Mouse (Mus musculus) midbrain, embryonic 15.5 days (tissue): ENCODE data around the gene Usp5. TPM values are rescaled to one million over a fixed set of nuclear protein-coding genes. Genes with fewer than 3 reads are reported as not detected.
A peak's percentile ranks its signal among the peaks of the same experiment; 100 is the strongest.

Experiments used
- ATAC-seq: fragments of 200-750 bp; cut with Nextera tagmentation; replicated peaks from 2 replicates; pipeline ENCODE4 v1.8.0; 2017; ENCODE audit warnings: moderate TSS enrichment
- H3K27ac ChIP-seq: fragments of 300-500 bp; sonication (generic); 2 replicates; pipeline ENCODE4 v1.5.1; 2015; ENCODE audit warnings: mild to moderate bottlenecking, inconsistent platforms
- H3K27me3 ChIP-seq: fragments of 300-500 bp; sonication (generic); replicated peaks from 2 replicates; pipeline ENCODE4 v1.6.1; 2015; ENCODE audit warnings: inconsistent platforms
- H3K36me3 ChIP-seq: fragments of 300-500 bp; sonication (generic); replicated peaks from 2 replicates; pipeline ENCODE4 v1.6.1; 2015; ENCODE audit warnings: inconsistent platforms
- H3K4me1 ChIP-seq: fragments of 300-500 bp; sonication (generic); 2 replicates; pipeline ENCODE4 v1.6.1; 2015; ENCODE audit warnings: inconsistent platforms
- H3K4me2 ChIP-seq: fragments of 300-500 bp; sonication (generic); 2 replicates; pipeline ENCODE4 v1.6.1; 2015; ENCODE audit warnings: inconsistent platforms, mild to moderate bottlenecking, moderate library complexity
- H3K4me3 ChIP-seq: fragments of 300-500 bp; sonication (generic); 2 replicates; pipeline ENCODE4 v1.5.1; 2015; ENCODE audit warnings: mild to moderate bottlenecking, inconsistent platforms
- H3K9ac ChIP-seq: fragments of 300-500 bp; sonication (generic); 2 replicates; pipeline ENCODE4 v1.6.1; 2015; ENCODE audit warnings: mild to moderate bottlenecking, inconsistent platforms
- H3K9me3 ChIP-seq: fragments of 300-500 bp; sonication (generic); 2 replicates; pipeline ENCODE4 v1.6.1; 2016; ENCODE audit warnings: inconsistent platforms
- WGBS: fragments of 180-500 bp; shearing (Covaris S2); methylation state at CpG from one replicate; pipeline ENCODE4 v1.1.7; 2015; ENCODE audit warnings: mixed read lengths; 5-methylcytosine and 5-hydroxymethylcytosine counted together
- polyA plus RNA-seq: library from polyadenylated mRNA; unstranded; fragments of >200 nt; fragmentation: Nextera tagmentation; extraction: Ambion mirVana; gene quantifications from 2 replicates; pipeline ENCODE4 v1.2.1, GENCODE M21; 2015

Usp5 gene
- polyA plus RNA-seq, 1 experiment from 2014 or later: 233 TPM

DNA sequence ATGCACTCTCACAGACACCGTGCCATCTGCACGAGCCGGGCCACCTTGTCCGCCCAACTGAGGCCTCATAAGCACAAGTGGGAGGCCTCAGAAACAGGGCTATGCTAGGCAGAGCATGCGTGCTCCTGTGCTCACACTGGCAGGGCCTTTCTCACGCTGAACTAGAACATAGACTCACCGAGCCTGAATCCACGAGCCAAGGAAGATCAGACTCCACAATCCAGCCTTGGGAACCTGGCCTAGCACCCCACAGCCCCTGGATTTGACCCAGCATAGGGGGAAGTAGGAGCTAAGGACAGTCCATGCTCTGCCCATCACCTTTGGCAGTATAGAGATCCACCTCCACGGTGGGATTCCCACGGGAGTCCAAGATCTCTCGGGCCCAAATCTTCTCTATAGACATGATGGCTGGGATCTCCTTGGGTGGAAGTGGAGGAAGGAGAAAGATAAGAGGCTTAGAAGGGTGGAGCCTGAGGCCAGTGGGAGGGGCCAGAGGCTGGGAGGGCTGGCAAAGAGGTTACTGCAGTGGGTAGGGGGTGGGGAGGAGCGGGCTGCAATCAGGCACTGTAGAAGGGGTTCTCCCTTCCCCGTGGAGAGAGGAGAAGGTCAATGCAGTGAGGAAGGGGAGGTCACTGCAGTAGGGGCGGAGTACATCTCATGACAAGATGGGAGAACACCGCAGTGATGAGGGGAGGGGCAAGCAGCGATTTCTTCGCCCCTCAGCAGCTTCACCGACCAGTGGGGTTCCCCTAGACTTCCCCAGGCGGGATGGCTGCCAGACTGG is 61.2 kb downstream of the Usp5 start:
- 21% methylated on average over 17 of the region's 19 CpGs for WGBS
- Histone ChIP-seq H3K9me3 (no peaks in the 10 kb centered on the region), H3K27me3 (0 out of 2 replicates have a peak, but pooled peaks cover 2% of the 10 kb centered on the region), H3K4me2 (peak overlapping the region; percentile 81), H3K9ac (peak overlapping the region; percentile 60; the same call in 1 of the 2 replicates), H3K4me3 (peak overlapping the region; percentile 47), H3K4me1 (peaks cover 27% of the 10 kb centered on the region), H3K36me3 (no peaks in the 10 kb centered on the region), H3K27ac (peak overlapping the region; percentile 67)
- peak; percentile 24 for ATAC-seq

- WGBS: 24% methylated on average over 4 of the region's 4 CpGs
- ATAC-seq: no peak
- peaks cover 27% of the 10 kb centered on the region for H3K4me1 ChIP-seq
- peak overlapping the region; percentile 81 for H3K4me2 ChIP-seq
- H3K36me3 ChIP-seq: no peaks in the 10 kb centered on the region
- H3K27ac ChIP-seq: peak overlapping the region; percentile 13; the same call in 1 of the 2 replicates
- H3K9ac ChIP-seq: no peak overlapping the region
- H3K27me3 ChIP-seq: 0 out of 2 replicates have a peak, but pooled peaks cover 2% of the 10 kb centered on the region
- no peak overlapping the region for H3K4me3 ChIP-seq
- no peaks in the 10 kb centered on the region for H3K9me3 ChIP-seq
These were observed 61.8 kb downstream of the Usp5 start for GRCm38 (mm10) chr6:124767536-124767919.

- no peak overlapping the region for H3K4me3 ChIP-seq
- H3K9me3 ChIP-seq: no peaks in the 10 kb centered on the region
- no peak overlapping the region for H3K27ac ChIP-seq
- H3K27me3 ChIP-seq: 0 out of 2 replicates have a peak, but pooled peaks cover 2% of the 10 kb centered on the region
- no peak for ATAC-seq
- no peak overlapping the region for H3K4me2 ChIP-seq
- no peak overlapping the region for H3K9ac ChIP-seq
- no peaks in the 10 kb centered on the region for H3K36me3 ChIP-seq
- WGBS: 89% methylated on average over 7 of the region's 7 CpGs
- peaks cover 27% of the 10 kb centered on the region for H3K4me1 ChIP-seq
These were observed 63.3 kb downstream of the Usp5 start for GRCm38 (mm10) chr6:124765951-124766350.

Other genes with a start within 250 kb of the Usp5 start
- gene C1s2, start 193.4 kb downstream of the Usp5 start, polyA plus RNA-seq: 0.13 TPM in 1 of 2 replicates, not detected in the other
- 45.6 and 51.9 TPM in 2 replicates for gene Lpcat3, start 166.5 kb downstream of the Usp5 start, polyA plus RNA-seq
- gene Emg1, start 117.3 kb downstream of the Usp5 start, polyA plus RNA-seq: 107 and 109 TPM in 2 replicates
- 254 and 256 TPM in 2 replicates for gene Phb2, start 117.1 kb downstream of the Usp5 start, polyA plus RNA-seq
- 3.9 and 5.6 TPM in 2 replicates for gene Ptpn6, start 90.8 kb downstream of the Usp5 start, polyA plus RNA-seq
- gene Grcc10, start 88.1 kb downstream of the Usp5 start, polyA plus RNA-seq: 668 and 674 TPM in 2 replicates
- gene Gm45234, start 73.5 kb downstream of the Usp5 start, polyA plus RNA-seq: not detected in 2 replicates
- 32.7 and 34.3 TPM in 2 replicates for gene Atn1, start 73.0 kb downstream of the Usp5 start, polyA plus RNA-seq
- 89.2 and 90.8 TPM in 2 replicates for gene Eno2, start 59.8 kb downstream of the Usp5 start, polyA plus RNA-seq
- 4.8 and 6.7 TPM in 2 replicates for gene Lrrc23, start 49.8 kb downstream of the Usp5 start, polyA plus RNA-seq
- gene Spsb2, start 20.8 kb downstream of the Usp5 start, polyA plus RNA-seq: 8.8 and 10.1 TPM in 2 replicates
- 383 and 391 TPM in 2 replicates for gene Tpi1, start 15.2 kb downstream of the Usp5 start, polyA plus RNA-seq
- 23.2 and 32.9 TPM in 2 replicates for gene Cdca3, start 63 bp upstream of the Usp5 start, polyA plus RNA-seq
- gene Gnb3, start 10.8 kb upstream of the Usp5 start, polyA plus RNA-seq: 2.6 and 2.8 TPM in 2 replicates
- 16.1 and 18.1 TPM in 2 replicates for gene P3h3, start 28.3 kb upstream of the Usp5 start, polyA plus RNA-seq
- 41.0 and 42.0 TPM in 2 replicates for gene Gpr162, start 34.5 kb upstream of the Usp5 start, polyA plus RNA-seq
- 0.21 and 0.33 TPM in 2 replicates for gene Cd4, start 58.7 kb upstream of the Usp5 start, polyA plus RNA-seq
- 2.8 and 3.2 TPM in 2 replicates for gene Lag3, start 82.2 kb upstream of the Usp5 start, polyA plus RNA-seq
- gene Ptms, start 90.6 kb upstream of the Usp5 start, polyA plus RNA-seq: 880 and 884 TPM in 2 replicates
- gene Mlf2, start 101.9 kb upstream of the Usp5 start, polyA plus RNA-seq: 559 and 568 TPM in 2 replicates
- gene Cops7a, start 136.1 kb upstream of the Usp5 start, polyA plus RNA-seq: 94.5 and 95.5 TPM in 2 replicates
- 70.8 and 75.8 TPM in 2 replicates for gene Pianp, start 167.2 kb upstream of the Usp5 start, polyA plus RNA-seq
- 19.1 and 19.9 TPM in 2 replicates for gene Zfp384, start 179.7 kb upstream of the Usp5 start, polyA plus RNA-seq
- 165 and 178 TPM in 2 replicates for gene Ing4, start 210.3 kb upstream of the Usp5 start, polyA plus RNA-seq
- gene Acrbp, start 220.2 kb upstream of the Usp5 start, polyA plus RNA-seq: 18.4 and 19.6 TPM in 2 replicates
- 0.56 and 0.60 TPM in 2 replicates for gene Lpar5, start 238.4 kb upstream of the Usp5 start, polyA plus RNA-seq